Comparison of ENCODE assay signal across 8 mouse cellular contexts in the genomic region with DNA sequence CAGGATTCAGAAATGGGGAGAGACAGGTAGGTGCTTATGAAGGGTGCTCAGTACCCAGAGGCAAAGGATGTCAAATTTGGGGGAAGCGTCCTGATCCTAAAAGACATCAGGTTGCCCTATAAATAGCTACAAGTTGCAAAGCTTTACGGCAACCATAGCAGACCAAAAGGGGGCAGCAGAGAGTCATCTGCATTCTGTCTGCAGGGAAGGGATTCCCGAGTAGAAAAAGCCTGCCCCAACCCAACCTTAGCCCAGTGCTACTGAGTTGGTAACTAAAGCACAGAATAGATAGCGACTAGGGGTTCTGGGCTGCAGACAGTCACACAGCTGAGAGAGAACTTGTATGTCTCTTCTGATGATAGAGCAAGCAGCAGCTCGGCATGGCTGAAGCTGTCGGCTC. TPM values are rescaled to one million over a fixed set of nuclear protein-coding genes. Genes with fewer than 3 reads are reported as not detected.
A peak's percentile ranks its signal among the peaks of the same experiment; 100 is the strongest.
DNase-seq lines count a peak whose midpoint lies in the region; ATAC-seq and TF ChIP-seq lines count a peak whose summit lies in the region.

No protein-coding gene starts in this region.

- no peaks in the 10 kb centered on the region for H3K9me3 ChIP-seq in intestine, postnatal 0 days (ENCODE audit: control insufficient read depth)
- H3K9me3 ChIP-seq in limb, embryonic 10.5 days (replicated peaks), result no peaks in the 10 kb centered on the region
- H3K9me3 ChIP-seq in midbrain, postnatal 0 days (ENCODE audit: low read length), result no peaks in the 10 kb centered on the region

- peak; percentile 35; the same call in 1 of the 2 replicates for TF ChIP-seq CTCF in spleen, adult 2 months (IDR thresholded peaks at IDR 0.05; ENCODE audit: extremely low read depth, insufficient read depth, insufficient read length, insufficient replicate concordance)
- peak; percentile 96 for TF ChIP-seq CTCF in intestine, postnatal 0 days (IDR thresholded peaks at IDR 0.05; ENCODE audit: low read depth)
- TF ChIP-seq CTCF in midbrain, postnatal 0 days (IDR thresholded peaks at IDR 0.05), result peak; percentile 95

- WGBS in spleen, adult 2 months, result 43% methylated on average over 6 of the region's 6 CpGs
- 43% methylated on average over 6 of the region's 6 CpGs for WGBS in intestine, postnatal 0 days
- 46% methylated on average over 6 of the region's 6 CpGs for WGBS in limb, embryonic 10.5 days
- WGBS in midbrain, postnatal 0 days, result 29% methylated on average over 6 of the region's 6 CpGs

- no peaks in the 10 kb centered on the region for H3K36me3 ChIP-seq in spleen, adult 2 months (ENCODE audit: control insufficient read depth, insufficient read depth, low read length)
- peaks cover 4% of the 10 kb centered on the region; the same call in 1 of the 2 replicates for H3K36me3 ChIP-seq in intestine, postnatal 0 days (ENCODE audit: control insufficient read depth, insufficient read depth)
- H3K36me3 ChIP-seq in limb, embryonic 10.5 days, result peaks cover 28% of the 10 kb centered on the region
- no peaks in the 10 kb centered on the region for H3K36me3 ChIP-seq in midbrain, postnatal 0 days (ENCODE audit: insufficient read depth, low read length)
- H3K36me3 ChIP-seq in splenic B cell, adult 2 months (ENCODE audit: control insufficient read depth, insufficient read depth, low read length, poor library complexity, severe bottlenecking), result no peaks in the 10 kb centered on the region

- no peak overlapping the region for H3K27ac ChIP-seq in spleen, adult 2 months (ENCODE audit: insufficient read depth, low read length)
- H3K27ac ChIP-seq in intestine, postnatal 0 days (ENCODE audit: low read depth, low read length), result no peak overlapping the region
- no peak overlapping the region for H3K27ac ChIP-seq in limb, embryonic 10.5 days
- H3K27ac ChIP-seq in midbrain, postnatal 0 days (ENCODE audit: low read depth, low read length), result no peak overlapping the region

- no peaks in the 10 kb centered on the region for H3K4me1 ChIP-seq in spleen, adult 2 months (ENCODE audit: control insufficient read depth, insufficient read depth, insufficient read length)
- H3K4me1 ChIP-seq in intestine, postnatal 0 days (replicated peaks; ENCODE audit: control insufficient read depth, insufficient read depth, low read length), result no peaks in the 10 kb centered on the region
- H3K4me1 ChIP-seq in limb, embryonic 10.5 days, result peaks cover 21% of the 10 kb centered on the region
- no peaks in the 10 kb centered on the region for H3K4me1 ChIP-seq in midbrain, postnatal 0 days (ENCODE audit: insufficient read depth, low read length)

- no peak for TF ChIP-seq POLR2A in spleen, adult 2 months (IDR thresholded peaks at IDR 0.05; ENCODE audit: low read depth, low read length)

- no peak overlapping the region for H3K4me3 ChIP-seq in spleen, adult 2 months (ENCODE audit: extremely low read depth, insufficient read depth, insufficient read length)
- no peak overlapping the region for H3K4me3 ChIP-seq in intestine, postnatal 0 days (ENCODE audit: low read depth, low read length)
- H3K4me3 ChIP-seq in limb, embryonic 10.5 days, result no peak overlapping the region
- H3K4me3 ChIP-seq in midbrain, postnatal 0 days (ENCODE audit: low read depth, low read length), result no peak overlapping the region

- H3K27me3 ChIP-seq in spleen, adult 2 months (ENCODE audit: control insufficient read depth, insufficient read depth, low read length), result no peaks in the 10 kb centered on the region
- H3K27me3 ChIP-seq in intestine, postnatal 0 days (replicated peaks; ENCODE audit: control insufficient read depth, insufficient read depth, low read length), result no peaks in the 10 kb centered on the region
- no peaks in the 10 kb centered on the region for H3K27me3 ChIP-seq in limb, embryonic 10.5 days (ENCODE audit: low read depth, poor library complexity, severe bottlenecking)
- no peaks in the 10 kb centered on the region for H3K27me3 ChIP-seq in midbrain, postnatal 0 days (ENCODE audit: insufficient read depth, low read length)
- H3K27me3 ChIP-seq in splenic B cell, adult 2 months (ENCODE audit: control insufficient read depth, insufficient read depth, low read length, poor library complexity, severe bottlenecking), result no peaks in the 10 kb centered on the region

- ATAC-seq in common myeloid progenitor, adult 5-6 weeks (replicated peaks; ENCODE audit: low read depth, poor library complexity, severe bottlenecking), result peak; percentile 78
- ATAC-seq in intestine, postnatal 0 days, result no peak
- ATAC-seq in midbrain, postnatal 0 days (ENCODE audit: low FRiP score), result peak; percentile 31; the same call in 1 of the 2 replicates

- H3K4me2 ChIP-seq in intestine, postnatal 0 days (replicated peaks; ENCODE audit: low read depth), result no peak overlapping the region
- H3K4me2 ChIP-seq in midbrain, postnatal 0 days (ENCODE audit: low read depth, low read length, poor library complexity, severe bottlenecking), result no peak overlapping the region

- no peak overlapping the region for H3K9ac ChIP-seq in intestine, postnatal 0 days (ENCODE audit: low read depth, low read length)
- H3K9ac ChIP-seq in midbrain, postnatal 0 days (replicated peaks; ENCODE audit: low read length, poor library complexity, severe bottlenecking), result no peak overlapping the region

- peak; percentile 23 to 28 for DNase-seq in spleen, adult 2 months (ENCODE audit: low read depth in 1 of 2, low spot score in 2 of 2)
- no peak for DNase-seq in spleen, adult 12 weeks (ENCODE audit: low spot score)
- peak; percentile 64 to 71 for DNase-seq in gastrocnemius, adult 8-10 months (ENCODE audit: low spot score in 2 of 2)
- peak; percentile 83 for DNase-seq in limb, embryonic 10.5 days (ENCODE audit: low spot score)
- DNase-seq in midbrain, postnatal 0 days (ENCODE audit: low spot score), result peak; percentile 90
- DNase-seq in splenic B cell, adult 2 months (ENCODE audit: low read depth, low spot score), result peak; percentile 70

RNA-seq across cellular contexts. Expression of a gene that starts 31.0 kb away (rescaled TPM):
- polyA plus RNA-seq in spleen, adult 2 months (2012; rRNA removed), result 6.7 and 9.0 TPM in 2 replicates
- total RNA-seq in common myeloid progenitor, adult 5-6 weeks (2017), result 28.6 and 35.0 TPM in 2 replicates
- total RNA-seq in gastrocnemius, adult 8-10 months (2022), result 10 to 100 TPM; 23.0 to 26.5 (median 25.5) TPM
- 17.2 and 17.4 TPM in 2 replicates for polyA plus RNA-seq in intestine, postnatal 0 days (2015; fragmentation: Nextera tagmentation; extraction: Ambion mirVana)
- polyA plus RNA-seq in limb, embryonic 10.5 days (2016; fragmentation: Nextera tagmentation; extraction: Ambion mirVana), result 85.4 and 97.4 TPM in 2 replicates
- total RNA-seq in midbrain, postnatal 0 days (2014; rRNA removed), result 19.6 and 21.9 TPM in 2 replicates
- 37.4 and 38.7 TPM in 2 replicates for polyA plus RNA-seq in midbrain, postnatal 0 days (2015; fragmentation: Nextera tagmentation; extraction: Ambion mirVana)

RNA-seq across cellular contexts. Expression of a gene that starts 31.0 kb away (rescaled TPM):
- polyA plus RNA-seq in spleen, adult 2 months (2012; rRNA removed), result 12.1 and 12.3 TPM in 2 replicates
- total RNA-seq in common myeloid progenitor, adult 5-6 weeks (2017), result 60.5 and 64.4 TPM in 2 replicates
- 10 to 100 TPM; 22.1 to 27.9 (median 25.4) TPM for total RNA-seq in gastrocnemius, adult 8-10 months (2022)
- polyA plus RNA-seq in intestine, postnatal 0 days (2015; fragmentation: Nextera tagmentation; extraction: Ambion mirVana), result 28.3 and 28.5 TPM in 2 replicates
- polyA plus RNA-seq in limb, embryonic 10.5 days (2016; fragmentation: Nextera tagmentation; extraction: Ambion mirVana), result 57.3 and 59.1 TPM in 2 replicates
- total RNA-seq in midbrain, postnatal 0 days (2014; rRNA removed), result 41.8 and 48.9 TPM in 2 replicates
- 51.5 and 52.8 TPM in 2 replicates for polyA plus RNA-seq in midbrain, postnatal 0 days (2015; fragmentation: Nextera tagmentation; extraction: Ambion mirVana)

Comparison
In these comparisons a context has a peak if more than half of its experiments do, and no peak if none do; other contexts are left out.
1. CTCF ChIP-seq: peak in every context shown above with its lines; median percentile 96 in intestine, postnatal 0 days; 95 in midbrain, postnatal 0 days; 35 in spleen, adult 2 months.